Mouse (Mus musculus) embryo, embryonic 9.5 days (tissue): ENCODE data around the gene Tctn3.
"Not testable (repeated sequence)": the region's sequence is repeated elsewhere in the genome, so short reads cannot be mapped to it uniquely, and the experiment has no call there.

Experiments
- DNase-seq: peaks from one replicate; pipeline ENCODE4 v3.0.0-alpha.2; 2017; ENCODE audit errors: extremely low spot score

Tctn3 gene

GRCm38 (mm10) chr19:40625935-40626334, 13.9 kb upstream of the Tctn3 start:
- no peak for DNase-seq

- DNase-seq, result not testable (repeated sequence)
These were observed 9.6 kb upstream of the Tctn3 start for GRCm38 (mm10) chr19:40621616-40622015.

GRCm38 (mm10) chr19:40616021-40616420, 4.0 kb upstream of the Tctn3 start:
- no peak for DNase-seq

- no peak for DNase-seq
These were observed 2.8 kb upstream of the Tctn3 start for GRCm38 (mm10) chr19:40614811-40615210.

- no peak for DNase-seq
These were observed 4.4 kb downstream of the Tctn3 start for GRCm38 (mm10) chr19:40607676-40608075.

- DNase-seq, result no peak
These were observed 6.8 kb downstream of the Tctn3 start for GRCm38 (mm10) chr19:40605189-40605588.

GRCm38 (mm10) chr19:40601870-40602269, 10.2 kb downstream of the Tctn3 start:
- no peak for DNase-seq

GRCm38 (mm10) chr19:40600846-40601245, 11.2 kb downstream of the Tctn3 start:
- DNase-seq, result not testable (repeated sequence)

GRCm38 (mm10) chr19:40595831-40596230, 16.2 kb downstream of the Tctn3 start:
- DNase-seq, result no peak

GRCm38 (mm10) chr19:40595231-40595630, 16.8 kb downstream of the Tctn3 start:
- no peak for DNase-seq

GRCm38 (mm10) chr19:40589530-40589880, 22.5 kb downstream of the Tctn3 start:
- no peak for DNase-seq

- peak; percentile 93 for DNase-seq
These were observed 23.0 kb downstream of the Tctn3 start for GRCm38 (mm10) chr19:40588847-40589529.

- DNase-seq, result peak; percentile 96
These were observed 23.8 kb downstream of the Tctn3 start, which contains the start of gene Aldh18a1 for GRCm38 (mm10) chr19:40588293-40588654. Aldh18a1 (minus strand) TSS chr19:40588463.

GRCm38 (mm10) chr19:40587491-40588292, 24.3 kb downstream of the Tctn3 start:
- no peak for DNase-seq

GRCm38 (mm10) chr19:40586908-40587307, 25.1 kb downstream of the Tctn3 start:
- no peak for DNase-seq

GRCm38 (mm10) chr19:40581662-40582061, 30.4 kb downstream of the Tctn3 start:
- DNase-seq, result no peak

GRCm38 (mm10) chr19:40580902-40581301, 31.1 kb downstream of the Tctn3 start:
- DNase-seq, result no peak

GRCm38 (mm10) chr19:40575438-40575837, 36.6 kb downstream of the Tctn3 start:
- no peak for DNase-seq

- DNase-seq, result no peak
These were observed 41.3 kb downstream of the Tctn3 start for GRCm38 (mm10) chr19:40570726-40571125.

- DNase-seq, result no peak
These were observed 44.4 kb downstream of the Tctn3 start for GRCm38 (mm10) chr19:40567616-40568015.

GRCm38 (mm10) chr19:40563880-40564645, 48.0 kb downstream of the Tctn3 start:
- no peak for DNase-seq

GRCm38 (mm10) chr19:40561521-40561920, 50.5 kb downstream of the Tctn3 start:
- DNase-seq, result not testable (repeated sequence)
